Mouse (Mus musculus): Measurements from ENCODE around the gene Ints14. TPM values are rescaled to one million over a fixed set of nuclear protein-coding genes. Genes with fewer than 3 reads are reported as not detected.

Gene Ints14
- total RNA-seq, 2 experiments from 2014 or later = 21.5 to 24.0 TPM

DNA sequence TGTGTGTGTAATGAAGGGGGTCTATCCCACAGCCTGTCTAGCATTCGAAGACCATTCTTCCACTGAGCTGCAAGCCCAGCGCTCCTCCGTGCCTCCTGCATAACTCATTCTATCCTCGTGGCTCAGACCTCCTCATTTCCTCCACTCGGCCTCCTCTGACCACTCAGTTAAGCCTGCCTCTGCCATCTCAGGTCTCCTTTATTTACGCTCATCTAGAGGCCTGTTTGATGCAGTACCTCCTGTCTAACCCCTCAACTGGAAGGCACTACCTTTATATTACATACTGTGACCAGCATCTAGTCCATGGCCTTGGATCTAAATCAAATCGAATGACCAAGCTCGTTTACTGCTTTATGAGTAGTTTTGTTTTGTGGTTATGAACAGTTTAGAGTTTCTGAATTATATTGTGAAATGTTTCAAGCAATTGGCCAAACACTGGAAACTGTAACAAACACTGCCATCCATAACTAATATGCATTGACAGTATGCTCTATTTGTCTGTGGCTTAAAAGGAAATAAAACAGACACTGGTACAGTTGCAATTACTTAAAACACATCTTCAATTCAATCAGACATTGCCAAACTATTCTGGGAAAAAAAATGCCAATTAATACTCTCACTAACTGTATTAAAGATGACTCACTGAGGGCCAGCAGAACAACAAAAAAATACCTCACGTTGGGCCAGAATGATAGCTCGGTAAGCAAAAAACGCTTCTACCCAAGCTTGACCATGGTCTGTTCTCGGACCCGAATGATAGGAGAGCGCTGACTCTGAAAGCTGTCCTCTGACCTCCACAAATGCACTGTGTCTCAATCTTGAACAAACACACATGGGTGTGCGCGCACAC is 56.5 kb downstream of the Ints14 start:
- no peak for ATAC-seq (ENCODE audit: poor library complexity, severe bottlenecking)

DNA sequence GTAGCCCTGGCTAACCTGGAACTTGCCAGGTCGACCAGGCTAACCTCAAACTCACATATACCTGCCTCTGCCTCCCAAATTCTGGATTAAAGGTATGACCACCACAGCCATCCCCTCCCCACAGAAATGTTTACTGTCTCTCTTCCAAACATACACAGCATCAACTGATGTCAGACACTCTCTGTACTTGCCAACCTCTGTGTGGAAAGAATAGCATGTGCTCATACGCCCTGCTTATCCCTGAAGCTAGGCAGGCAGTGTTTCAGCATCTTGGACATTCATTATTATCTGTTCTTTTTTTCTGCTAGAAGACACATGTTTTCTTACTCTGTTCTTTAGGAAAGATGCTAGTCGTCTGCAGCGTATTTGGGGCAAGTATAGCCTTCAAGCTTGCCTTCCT is 57.2 kb downstream of the Ints14 start:
- ATAC-seq (ENCODE audit: poor library complexity, severe bottlenecking) = no peak

DNA sequence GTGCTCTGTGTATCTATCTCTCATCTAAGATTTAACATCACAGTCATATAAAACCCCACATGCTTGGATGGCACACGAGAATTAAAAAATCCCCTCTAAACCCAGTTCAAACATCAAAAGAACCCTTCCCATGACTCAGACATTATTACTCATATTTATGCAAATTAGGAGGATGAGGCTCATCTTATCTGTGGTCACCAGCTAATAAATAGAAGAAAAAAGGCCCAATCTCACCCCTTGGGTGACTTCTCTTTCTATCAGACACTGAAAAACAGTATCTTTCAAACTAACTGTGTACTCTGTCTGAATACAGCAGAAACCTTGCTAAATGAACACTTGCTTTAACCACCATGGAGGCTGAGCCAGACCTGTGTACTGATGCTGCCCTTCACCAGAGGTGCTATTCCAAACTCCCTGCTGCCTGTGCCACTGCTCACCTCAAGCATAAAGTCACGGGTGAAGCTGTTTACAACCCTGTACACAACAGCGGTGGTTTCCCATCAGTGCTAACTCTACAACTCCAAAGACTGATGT is 58.0 kb downstream of the Ints14 start:
- ATAC-seq (ENCODE audit: poor library complexity, severe bottlenecking) = no peak

DNA sequence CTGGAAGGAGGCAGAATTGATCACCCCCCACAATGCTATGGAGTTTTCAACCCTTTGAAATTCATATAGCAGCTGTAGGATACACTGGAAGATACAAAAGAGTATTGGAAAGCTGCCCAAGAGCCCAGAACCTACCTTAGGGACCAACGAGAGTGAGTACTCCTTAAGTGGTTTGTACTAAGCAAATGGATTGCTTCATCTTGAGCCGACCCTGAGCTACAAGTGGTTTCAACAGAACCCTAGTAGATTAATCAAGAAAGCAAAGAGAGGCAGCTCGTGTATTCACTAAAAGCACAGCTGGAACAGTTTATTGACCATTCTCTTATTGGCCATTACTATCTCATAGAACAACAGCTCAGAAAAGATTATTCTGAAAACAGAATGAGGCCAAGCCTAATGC is 58.4 kb downstream of the Ints14 start:
- no peak for ATAC-seq (ENCODE audit: poor library complexity, severe bottlenecking)

GRCm38 (mm10) chr9:65020128-65020527 is 59.4 kb downstream of the Ints14 start:
- no peak for ATAC-seq (ENCODE audit: poor library complexity, severe bottlenecking)

DNA sequence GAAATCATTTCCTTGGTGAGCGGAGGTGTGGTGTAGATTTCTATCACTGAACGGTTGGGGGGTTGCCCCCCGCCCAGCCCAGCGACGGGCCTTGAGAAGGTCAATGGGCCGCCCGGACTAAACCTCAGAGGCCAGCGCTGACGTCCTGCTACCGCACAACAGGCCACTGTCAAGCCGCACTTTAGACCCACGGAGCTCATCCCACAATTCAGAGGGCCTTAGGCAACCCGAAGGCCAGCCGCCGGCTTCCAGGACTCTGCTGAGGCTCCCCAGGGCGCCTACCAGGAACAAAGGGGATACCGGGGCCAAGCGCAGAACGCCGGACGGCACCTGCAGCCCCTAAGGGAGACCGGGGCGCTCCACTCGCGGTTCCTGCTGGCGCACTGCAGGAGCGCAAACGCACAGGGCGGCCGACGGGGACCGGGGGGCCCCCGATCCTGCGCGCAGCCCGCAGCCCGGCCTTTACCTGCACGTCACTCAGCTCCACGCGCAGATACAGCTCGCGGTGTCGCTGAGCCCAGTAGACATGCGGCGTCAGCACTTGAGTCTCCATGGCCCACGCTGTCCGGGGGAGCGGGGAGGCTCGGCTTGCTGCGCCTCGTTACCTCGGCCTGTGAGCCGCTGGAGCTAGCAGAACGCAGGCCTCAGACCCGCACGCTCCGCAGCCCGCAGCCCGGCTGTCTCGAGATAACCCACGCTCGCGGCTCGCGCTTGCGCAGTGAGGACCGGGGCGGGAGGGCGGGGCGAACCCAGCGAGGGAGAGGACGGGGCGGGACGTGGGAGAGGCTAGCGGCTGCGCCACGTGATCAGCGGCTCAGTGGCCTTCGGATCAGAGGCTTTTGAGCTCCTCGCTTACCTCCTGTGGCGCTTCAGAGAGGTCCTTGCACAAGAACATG is 60.5 kb downstream of the Ints14 start, which contains the start of gene Hacd3:
TSS of gene Hacd3 (minus strand) at position 703 of the 896 bp plus-strand sequence.
- ATAC-seq (ENCODE audit: poor library complexity, severe bottlenecking) = peak; percentile 91

GRCm38 (mm10) chr9:65021887-65022579 is 61.3 kb downstream of the Ints14 start:
- ATAC-seq (ENCODE audit: poor library complexity, severe bottlenecking) = peak; percentile 68

GRCm38 (mm10) chr9:65022580-65023135 is 62.0 kb downstream of the Ints14 start:
- no peak for ATAC-seq (ENCODE audit: poor library complexity, severe bottlenecking)

DNA sequence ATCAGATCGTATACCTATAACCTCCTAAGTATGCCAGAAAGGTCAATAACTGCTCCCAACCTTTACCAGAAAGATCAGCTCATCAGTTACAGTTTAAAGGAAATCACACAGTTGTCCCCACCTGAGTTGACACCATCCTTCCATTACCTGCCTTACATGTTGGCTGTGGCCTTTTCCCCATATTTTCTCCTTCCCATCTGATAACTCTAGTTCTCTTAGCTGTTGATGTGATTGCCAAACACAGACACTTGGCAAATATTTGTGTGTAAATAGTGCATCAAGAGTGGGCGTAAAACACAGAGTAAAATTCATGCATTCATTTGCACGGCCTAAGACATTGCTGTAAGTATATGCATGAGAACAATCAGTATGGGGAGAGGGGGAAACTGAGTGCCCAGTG is 62.7 kb downstream of the Ints14 start:
- ATAC-seq (ENCODE audit: poor library complexity, severe bottlenecking) = no peak

DNA sequence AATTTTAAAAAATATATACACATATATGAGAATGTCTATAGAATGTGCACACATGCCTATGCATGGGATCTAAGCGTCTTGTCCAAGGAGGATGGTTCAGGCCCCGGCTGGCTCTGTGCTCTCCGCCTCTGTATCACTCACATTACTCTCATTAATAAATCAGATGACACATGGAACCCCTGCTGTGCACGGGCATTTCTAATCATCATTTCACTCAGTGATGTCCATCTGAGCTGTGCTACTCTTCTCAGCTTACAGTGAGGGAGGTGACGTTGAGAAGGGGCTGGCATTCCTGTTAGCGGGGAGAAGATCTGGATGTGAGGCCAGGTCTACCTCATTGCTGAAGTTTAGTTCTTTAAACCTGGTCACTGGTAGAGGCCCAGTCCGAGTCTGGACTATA is 66.5 kb downstream of the Ints14 start:
- ATAC-seq (ENCODE audit: poor library complexity, severe bottlenecking) = no peak

- ATAC-seq (ENCODE audit: poor library complexity, severe bottlenecking) = no peak
Observed at GRCm38 (mm10) chr9:65028313-65028712, 67.6 kb downstream of the Ints14 start.

GRCm38 (mm10) chr9:65031355-65031754 is 70.7 kb downstream of the Ints14 start:
- peak; percentile 59 for ATAC-seq (ENCODE audit: poor library complexity, severe bottlenecking)

DNA sequence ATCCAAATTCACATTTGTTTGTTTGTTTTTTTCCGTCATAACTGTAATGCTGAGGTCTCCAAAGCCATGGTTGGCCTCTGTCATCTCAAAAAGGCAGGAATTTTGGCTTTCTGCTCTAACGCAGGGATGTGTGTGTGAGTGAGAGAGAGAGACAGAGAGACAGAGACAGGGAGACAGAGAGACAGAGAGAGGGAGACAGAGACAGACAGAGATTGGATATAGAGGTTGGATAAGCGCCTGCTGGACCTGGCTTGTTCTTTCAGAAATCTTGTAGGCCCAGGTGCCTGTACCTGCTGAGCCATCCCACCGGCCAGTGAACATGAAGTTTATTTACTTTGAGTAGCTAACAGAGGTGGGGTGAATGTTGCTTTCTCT is 71.2 kb downstream of the Ints14 start:
- peak; percentile 15 for ATAC-seq (ENCODE audit: poor library complexity, severe bottlenecking)

DNA sequence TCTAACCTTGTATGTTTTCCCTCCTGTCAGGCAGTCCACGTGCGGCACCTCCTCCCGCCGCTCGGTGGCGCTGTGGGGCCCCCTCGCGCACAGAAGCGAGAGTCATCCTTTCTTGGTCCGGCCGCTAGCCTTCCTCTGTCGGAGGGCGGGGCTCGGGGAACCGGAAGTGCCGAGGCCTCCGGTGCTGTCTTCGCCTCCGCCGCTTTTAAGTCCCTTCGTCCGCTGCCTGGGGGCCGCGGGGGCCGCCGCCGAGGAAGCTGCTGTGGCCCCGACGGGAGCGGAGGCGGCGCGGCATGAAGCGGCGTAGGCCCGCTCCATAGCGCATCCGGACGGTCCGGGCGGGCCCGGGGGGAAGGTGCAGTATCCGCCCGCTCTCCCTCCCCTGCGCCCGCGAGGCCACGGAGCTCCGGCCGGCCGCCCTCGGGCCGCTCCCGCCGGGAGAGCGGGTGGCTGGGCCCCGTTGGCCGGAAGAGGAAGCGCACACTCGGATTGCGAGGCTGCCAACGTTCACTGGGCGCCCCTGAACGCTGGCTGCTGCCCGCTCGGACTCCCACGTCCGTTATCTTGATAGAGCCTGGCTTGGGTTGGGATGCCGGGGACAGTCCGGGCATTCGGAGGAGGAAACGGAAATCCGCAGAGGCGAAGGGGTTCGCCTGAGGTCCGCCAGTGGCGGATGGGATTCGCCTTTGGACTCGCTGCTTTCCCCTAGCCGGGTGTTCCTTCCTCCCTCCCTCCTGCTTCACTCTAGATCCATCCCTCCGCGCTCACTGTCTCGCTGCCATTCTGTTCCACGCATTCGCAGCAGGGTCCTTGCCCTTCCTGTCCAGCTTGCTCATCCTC is 71.8 kb downstream of the Ints14 start, which contains the start of gene Dpp8:
TSS of gene Dpp8 (plus strand) at position 146 of the 840 bp plus-strand sequence.
- ATAC-seq (ENCODE audit: poor library complexity, severe bottlenecking) = peak; percentile 97

GRCm38 (mm10) chr9:65036456-65036855 is 75.8 kb downstream of the Ints14 start:
- no peak for ATAC-seq (ENCODE audit: poor library complexity, severe bottlenecking)

Measured in megakaryocyte, adult 5-6 weeks (primary cell).